Mouse (Mus musculus) CH12.LX (cell line): ENCODE measurements around the gene Cog1. TPM values are rescaled to one million over a fixed set of nuclear protein-coding genes. Genes with fewer than 3 reads are reported as not detected.
"Not testable (repeated sequence)": the region's sequence is repeated elsewhere in the genome, so short reads cannot be mapped to it uniquely, and the experiment has no call there.

Source experiments
- DNase-seq: peaks from one replicate; pipeline ENCODE4 v3.0.0-alpha.2; 2013; ENCODE audit errors: extremely low read depth
- H3K27ac ChIP-seq: 2 replicates; pipeline ENCODE4 v1.5.1; 2012; ENCODE audit warnings: low read depth, mild to moderate bottlenecking, control low read depth, moderate library complexity; ENCODE audit not compliant: insufficient read depth
- H3K27me3 ChIP-seq: replicated peaks from 2 replicates; pipeline ENCODE3; 2012; ENCODE audit warnings: inconsistent platforms
- H3K36me3 ChIP-seq, 2 experiments: replicated peaks in 1 of 2; 2 replicates each; pipeline versions ENCODE3 to v1.6.1; 2012; ENCODE audit warnings: inconsistent platforms in 1 of 2, low read length in 1 of 2, mild to moderate bottlenecking in 1 of 2, mixed read lengths in 1 of 2, moderate library complexity in 1 of 2; ENCODE audit not compliant: control insufficient read depth in 1 of 2, insufficient read depth in 1 of 2
- H3K4me1 ChIP-seq, 2 experiments: 2 replicates each; pipeline ENCODE4 v1.6.1; 2012; ENCODE audit warnings: inconsistent platforms in 1 of 2, moderate library complexity in 1 of 2; ENCODE audit not compliant: insufficient read depth in 2 of 2, control insufficient read depth in 1 of 2
- H3K4me2 ChIP-seq: 2 replicates; pipeline ENCODE4 v1.6.1; 2012; ENCODE audit warnings: low read depth, mild to moderate bottlenecking, control low read depth; ENCODE audit not compliant: poor library complexity, insufficient read depth, severe bottlenecking
- H3K4me3 ChIP-seq, 3 experiments: fragments of 150-350 bp in 1 of 3; sonication (generic) in 1 of 3; replicated peaks in 1 of 3; 2 replicates each; pipeline versions ENCODE3 to v1.5.1; 2011 to 2012; ENCODE audit warnings: low read depth in 2 of 3, low read length in 2 of 3, mild to moderate bottlenecking in 2 of 3, moderate library complexity in 2 of 3, control low read depth in 1 of 3, improper control_type of control experiment in 1 of 3, inconsistent platforms in 1 of 3, mixed read lengths in 1 of 3; ENCODE audit not compliant: poor library complexity in 1 of 3
- H3K79me2 ChIP-seq: replicated peaks from 2 replicates; pipeline ENCODE4 v1.6.1; 2012; ENCODE audit warnings: mild to moderate bottlenecking, moderate library complexity; ENCODE audit not compliant: control insufficient read depth, poor library complexity, insufficient read depth, severe bottlenecking; ENCODE audit errors: extremely low read depth
- H3K9ac ChIP-seq: 2 replicates; pipeline ENCODE4 v1.6.1; 2012; ENCODE audit warnings: low read depth, mild to moderate bottlenecking, control low read depth, moderate library complexity; ENCODE audit not compliant: insufficient read depth
- H3K9me3 ChIP-seq: replicated peaks from 2 replicates; pipeline ENCODE3; 2012; ENCODE audit warnings: low read length, inconsistent platforms, mixed read lengths
- CTCF ChIP-seq, 2 experiments: IDR thresholded peaks in 1 of 2; conservative IDR thresholded peaks in 1 of 2; 2 replicates each; pipeline ENCODE4 v1.5.1; 2011 to 2012; ENCODE audit warnings: low read depth in 2 of 2, low read length in 2 of 2, improper control_type of control experiment in 1 of 2, inconsistent platforms in 1 of 2, mild to moderate bottlenecking in 1 of 2, moderate library complexity in 1 of 2
- E2F4 ChIP-seq: IDR thresholded peaks from 2 replicates; pipeline ENCODE4 v1.6.1; 2011; ENCODE audit warnings: low read depth, low read length, improper control_type of control experiment; ENCODE audit not compliant: insufficient replicate concordance
- ETS1 ChIP-seq: conservative IDR thresholded peaks from 2 replicates; pipeline ENCODE4 v1.6.1; 2012; ENCODE audit warnings: low read depth, mild to moderate bottlenecking, inconsistent platforms, low read length, improper control_type of control experiment, moderate library complexity
- IRF4 ChIP-seq: IDR thresholded peaks from 2 replicates; pipeline ENCODE4 v1.6.1; 2014; ENCODE audit warnings: low read depth, mild to moderate bottlenecking, inconsistent platforms, low read length, improper control_type of control experiment
- JUN ChIP-seq: IDR thresholded peaks from 2 replicates; pipeline ENCODE4 v1.6.1; 2011; ENCODE audit warnings: low read depth, mild to moderate bottlenecking, low read length, improper control_type of control experiment, moderate library complexity; ENCODE audit not compliant: insufficient read depth
- KAT2A ChIP-seq: IDR thresholded peaks from 2 replicates; pipeline ENCODE4 v1.6.1; 2012; ENCODE audit warnings: low read length, improper control_type of control experiment, inconsistent platforms; ENCODE audit not compliant: insufficient replicate concordance
- MAFK ChIP-seq: IDR thresholded peaks from 2 replicates; pipeline ENCODE4 v1.6.1; 2011; ENCODE audit warnings: low read length, improper control_type of control experiment; ENCODE audit not compliant: insufficient replicate concordance
- MAX ChIP-seq: IDR thresholded peaks from 2 replicates; pipeline ENCODE4 v1.6.1; 2011; ENCODE audit warnings: low read length, improper control_type of control experiment
- MAZ ChIP-seq: IDR thresholded peaks from 2 replicates; pipeline ENCODE4 v1.6.1; 2012; ENCODE audit warnings: low read depth, mild to moderate bottlenecking, inconsistent platforms, low read length, improper control_type of control experiment, moderate library complexity
- MXI1 ChIP-seq: IDR thresholded peaks from 2 replicates; pipeline ENCODE4 v1.6.1; 2011; ENCODE audit warnings: mild to moderate bottlenecking, low read depth, low read length, improper control_type of control experiment
- MYC ChIP-seq: IDR thresholded peaks from 2 replicates; pipeline ENCODE4 v1.6.1; 2011; ENCODE audit warnings: low read depth, mild to moderate bottlenecking, improper control_type of control experiment, low read length
- POLR2A ChIP-seq: IDR thresholded peaks from 2 replicates; pipeline ENCODE4 v1.6.1; 2011; ENCODE audit warnings: low read depth, mild to moderate bottlenecking, improper control_type of control experiment, low read length
- TCF12 ChIP-seq: IDR thresholded peaks from 2 replicates; pipeline ENCODE4 v1.6.1; 2014; ENCODE audit warnings: low read depth, mild to moderate bottlenecking, inconsistent platforms, low read length, improper control_type of control experiment
- USF1 ChIP-seq: IDR thresholded peaks from 2 replicates; pipeline ENCODE4 v1.6.1; 2014; ENCODE audit warnings: low read depth, mild to moderate bottlenecking, inconsistent platforms, low read length, improper control_type of control experiment
- USF2 ChIP-seq: conservative IDR thresholded peaks from 2 replicates; pipeline ENCODE4 v1.6.1; 2011; ENCODE audit warnings: low read depth, low read length, improper control_type of control experiment
- ZMIZ1 ChIP-seq: IDR thresholded peaks from 2 replicates; pipeline ENCODE4 v1.6.1; 2012; ENCODE audit warnings: low read depth, mild to moderate bottlenecking, inconsistent platforms, low read length, improper control_type of control experiment
- dilution Hi-C: fragments of 300-500 bp; cut with MboI; formaldehyde crosslinking; loops from 2 replicates; pipeline ENCODE4 v1.14.3; 2020; ENCODE audit warnings: low sequenced_read_pairs; ENCODE audit not compliant: extremely low pct_unique_long_range_greater_than_20kb, extremely low pct_ligation_motif_present
- in situ Hi-C: fragments of 300-500 bp; cut with MboI; formaldehyde crosslinking; loops from 3 replicates; pipeline ENCODE4 v1.14.3; 2019; ENCODE audit warnings: low sequenced_read_pairs, low pct_ligation_motif_present, low pct_unique_long_range_greater_than_20kb, mixed read lengths
- polyA plus RNA-seq: library from polyadenylated mRNA; unstranded; fragments of >175 nt; gene quantifications from 2 replicates; pipeline ENCODE4 v1.2.1, GENCODE M21; 2012; ENCODE audit warnings: low read depth; ENCODE audit not compliant: insufficient read length
- total RNA-seq, 2 experiments: library from RNA; depleted of rRNA; stranded (reverse); fragments of 300-350 nt in 1 of 2; fragments of >200 nt in 1 of 2; gene quantifications; 2 replicates each; pipeline ENCODE4 v1.2.3; 2012 to 2014

Cog1 gene
- total and polyA plus RNA-seq, 3 experiments: 15.8 to 38.6 (median 28.2) TPM

DNA sequence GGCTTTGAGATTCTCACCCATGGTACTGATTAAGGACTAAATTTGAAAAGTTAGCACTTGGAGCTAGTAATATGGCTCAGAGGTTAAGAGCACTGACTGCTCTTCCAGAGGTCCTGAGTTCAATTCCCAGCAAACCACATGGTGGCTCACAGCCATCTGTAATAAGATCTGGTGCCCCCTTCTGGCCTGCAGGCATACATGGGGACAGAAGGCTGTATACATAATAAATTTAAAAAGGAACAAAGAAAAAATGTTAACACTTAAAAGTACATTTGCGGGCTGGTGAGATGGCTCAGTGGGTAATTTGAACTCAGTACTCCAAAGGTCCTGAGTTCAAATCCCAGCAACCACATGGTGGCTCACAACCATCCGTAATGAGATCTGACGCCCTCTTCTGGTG, 11.2 kb downstream of the Cog1 start:
- H3K79me2 ChIP-seq, H3K9ac ChIP-seq, DNase-seq, H3K4me3 ChIP-seq, H3K9me3 ChIP-seq, in situ Hi-C loops, H3K27ac ChIP-seq, dilution Hi-C loops, H3K27me3 ChIP-seq, H3K4me2 ChIP-seq: not testable (repeated sequence)
- Histone ChIP-seq H3K36me3 (peaks cover 80 to 90% of the 10 kb centered on the region in 2 experiments), H3K4me1 (peaks cover 0 to 25% of the 10 kb centered on the region in 2 experiments; a peak in 2 of 4 replicates)
- peak in 1 of 2 experiments; percentile 44; a peak in 2 of 4 replicates for TF ChIP-seq CTCF (conservative IDR thresholded peaks at IDR 0.05 in 1 of 2, IDR thresholded peaks at IDR 0.05 in 1 of 2; ENCODE audit: low read depth in 2 of 2, low read length in 2 of 2)

DNA sequence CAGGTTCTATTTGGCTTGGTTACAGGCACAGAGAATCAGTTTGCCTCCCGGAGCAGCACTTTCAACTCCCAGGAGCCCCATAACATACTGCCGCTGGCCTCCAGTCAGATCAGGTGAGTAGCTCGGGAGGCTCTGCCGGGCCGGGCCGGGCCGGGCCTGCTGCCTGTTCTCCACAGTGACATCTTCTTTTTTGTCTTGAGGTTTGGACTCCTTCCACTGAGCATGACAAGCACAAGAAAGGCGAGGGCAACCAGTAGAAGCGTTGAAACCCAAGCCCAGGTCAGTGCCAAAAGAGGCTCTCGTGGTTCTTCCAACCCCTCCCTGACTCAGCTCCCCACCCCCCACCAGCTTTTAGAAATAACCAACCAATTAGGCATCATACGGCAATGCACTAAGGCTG, 12.0 kb downstream of the Cog1 start:
- TF ChIP-seq MAFK (no peak), KAT2A (no peak), MXI1 (no peak), USF1 (no peak), MAX (no peak), MYC (no peak), ZMIZ1 (no peak), MAZ (no peak), POLR2A (no peak), ETS1 (no peak), E2F4 (no peak), TCF12 (no peak), IRF4 (no peak), JUN (no peak), USF2 (no peak)
- H3K9me3 ChIP-seq: no peaks in the 10 kb centered on the region
- H3K79me2 ChIP-seq: 0 out of 2 replicates have a peak, but pooled peaks cover 10% of the 10 kb centered on the region
- H3K9ac ChIP-seq: no peak overlapping the region
- H3K4me2 ChIP-seq: no peak overlapping the region
- no peaks in the 10 kb centered on the region for H3K27me3 ChIP-seq
- H3K27ac ChIP-seq: no peak overlapping the region
- H3K36me3 ChIP-seq: peaks cover 73 to 86% of the 10 kb centered on the region in 2 experiments
- H3K4me3 ChIP-seq: no peak overlapping the region
- H3K4me1 ChIP-seq: peaks cover 0 to 28% of the 10 kb centered on the region in 2 experiments; a peak in 2 of 4 replicates
- dilution Hi-C loops: no loop called here
- in situ Hi-C loops: no loop called here
- DNase-seq: no peak
